Mouse (Mus musculus) CH12.LX (cell line): ENCODE results near the gene Lcat. TPM values are rescaled to one million over a fixed set of nuclear protein-coding genes. Genes with fewer than 3 reads are reported as not detected.

Experiments
- DNase-seq: peaks from one replicate; pipeline ENCODE4 v3.0.0-alpha.2; 2013; ENCODE audit errors: extremely low read depth
- H3K27ac ChIP-seq: 2 replicates; pipeline ENCODE4 v1.5.1; 2012; ENCODE audit warnings: low read depth, mild to moderate bottlenecking, control low read depth, moderate library complexity; ENCODE audit not compliant: insufficient read depth
- H3K27me3 ChIP-seq: replicated peaks from 2 replicates; pipeline ENCODE3; 2012; ENCODE audit warnings: inconsistent platforms
- H3K36me3 ChIP-seq, 2 experiments: replicated peaks in 1 of 2; 2 replicates each; pipeline versions ENCODE3 to v1.6.1; 2012; ENCODE audit warnings: inconsistent platforms in 1 of 2, low read length in 1 of 2, mild to moderate bottlenecking in 1 of 2, mixed read lengths in 1 of 2, moderate library complexity in 1 of 2; ENCODE audit not compliant: control insufficient read depth in 1 of 2, insufficient read depth in 1 of 2
- H3K4me1 ChIP-seq, 2 experiments: 2 replicates each; pipeline ENCODE4 v1.6.1; 2012; ENCODE audit warnings: inconsistent platforms in 1 of 2, moderate library complexity in 1 of 2; ENCODE audit not compliant: insufficient read depth in 2 of 2, control insufficient read depth in 1 of 2
- H3K4me2 ChIP-seq: 2 replicates; pipeline ENCODE4 v1.6.1; 2012; ENCODE audit warnings: low read depth, mild to moderate bottlenecking, control low read depth; ENCODE audit not compliant: poor library complexity, insufficient read depth, severe bottlenecking
- H3K4me3 ChIP-seq, 3 experiments: fragments of 150-350 bp in 1 of 3; sonication (generic) in 1 of 3; replicated peaks in 1 of 3; 2 replicates each; pipeline versions ENCODE3 to v1.5.1; 2011 to 2012; ENCODE audit warnings: low read depth in 2 of 3, low read length in 2 of 3, mild to moderate bottlenecking in 2 of 3, moderate library complexity in 2 of 3, control low read depth in 1 of 3, improper control_type of control experiment in 1 of 3, inconsistent platforms in 1 of 3, mixed read lengths in 1 of 3; ENCODE audit not compliant: poor library complexity in 1 of 3
- H3K79me2 ChIP-seq: replicated peaks from 2 replicates; pipeline ENCODE4 v1.6.1; 2012; ENCODE audit warnings: mild to moderate bottlenecking, moderate library complexity; ENCODE audit not compliant: control insufficient read depth, poor library complexity, insufficient read depth, severe bottlenecking; ENCODE audit errors: extremely low read depth
- H3K9ac ChIP-seq: 2 replicates; pipeline ENCODE4 v1.6.1; 2012; ENCODE audit warnings: low read depth, mild to moderate bottlenecking, control low read depth, moderate library complexity; ENCODE audit not compliant: insufficient read depth
- H3K9me3 ChIP-seq: replicated peaks from 2 replicates; pipeline ENCODE3; 2012; ENCODE audit warnings: low read length, inconsistent platforms, mixed read lengths
- BHLHE40 ChIP-seq: IDR thresholded peaks from 2 replicates; pipeline ENCODE4 v1.6.1; 2011; ENCODE audit warnings: mild to moderate bottlenecking, low read depth, low read length, improper control_type of control experiment
- CHD1 ChIP-seq: IDR thresholded peaks from 2 replicates; pipeline ENCODE4 v1.6.1; 2012; ENCODE audit warnings: low read depth, low read length, improper control_type of control experiment, inconsistent platforms
- CHD2 ChIP-seq: IDR thresholded peaks from 2 replicates; pipeline ENCODE4 v1.6.1; 2011; ENCODE audit warnings: low read length, improper control_type of control experiment
- CTCF ChIP-seq, 2 experiments: IDR thresholded peaks in 1 of 2; conservative IDR thresholded peaks in 1 of 2; 2 replicates each; pipeline ENCODE4 v1.5.1; 2011 to 2012; ENCODE audit warnings: low read depth in 2 of 2, low read length in 2 of 2, improper control_type of control experiment in 1 of 2, inconsistent platforms in 1 of 2, mild to moderate bottlenecking in 1 of 2, moderate library complexity in 1 of 2
- E2F4 ChIP-seq: IDR thresholded peaks from 2 replicates; pipeline ENCODE4 v1.6.1; 2011; ENCODE audit warnings: low read depth, low read length, improper control_type of control experiment; ENCODE audit not compliant: insufficient replicate concordance
- ELF1 ChIP-seq: IDR thresholded peaks from 2 replicates; pipeline ENCODE4 v1.6.1; 2014; ENCODE audit warnings: low read depth, mild to moderate bottlenecking, inconsistent platforms, low read length, improper control_type of control experiment
- EP300 ChIP-seq: IDR thresholded peaks from 2 replicates; pipeline ENCODE4 v1.6.1; 2011; ENCODE audit warnings: low read length, improper control_type of control experiment
- ETS1 ChIP-seq: conservative IDR thresholded peaks from 2 replicates; pipeline ENCODE4 v1.6.1; 2012; ENCODE audit warnings: low read depth, mild to moderate bottlenecking, inconsistent platforms, low read length, improper control_type of control experiment, moderate library complexity
- GABPA ChIP-seq: IDR thresholded peaks from 2 replicates; pipeline ENCODE4 v1.6.1; 2012; ENCODE audit warnings: low read depth, low read length, improper control_type of control experiment, inconsistent platforms; ENCODE audit not compliant: insufficient replicate concordance
- HCFC1 ChIP-seq: IDR thresholded peaks from 2 replicates; pipeline ENCODE4 v1.6.1; 2012; ENCODE audit warnings: low read depth, mild to moderate bottlenecking, inconsistent platforms, low read length, improper control_type of control experiment
- IRF4 ChIP-seq: IDR thresholded peaks from 2 replicates; pipeline ENCODE4 v1.6.1; 2014; ENCODE audit warnings: low read depth, mild to moderate bottlenecking, inconsistent platforms, low read length, improper control_type of control experiment
- JUN ChIP-seq: IDR thresholded peaks from 2 replicates; pipeline ENCODE4 v1.6.1; 2011; ENCODE audit warnings: low read depth, mild to moderate bottlenecking, low read length, improper control_type of control experiment, moderate library complexity; ENCODE audit not compliant: insufficient read depth
- JUND ChIP-seq: conservative IDR thresholded peaks from 2 replicates; pipeline ENCODE4 v1.6.1; 2011; ENCODE audit warnings: low read depth, low read length, improper control_type of control experiment
- KAT2A ChIP-seq: IDR thresholded peaks from 2 replicates; pipeline ENCODE4 v1.6.1; 2012; ENCODE audit warnings: low read length, improper control_type of control experiment, inconsistent platforms; ENCODE audit not compliant: insufficient replicate concordance
- MAFK ChIP-seq: IDR thresholded peaks from 2 replicates; pipeline ENCODE4 v1.6.1; 2011; ENCODE audit warnings: low read length, improper control_type of control experiment; ENCODE audit not compliant: insufficient replicate concordance
- MAZ ChIP-seq: IDR thresholded peaks from 2 replicates; pipeline ENCODE4 v1.6.1; 2012; ENCODE audit warnings: low read depth, mild to moderate bottlenecking, inconsistent platforms, low read length, improper control_type of control experiment, moderate library complexity
- MEF2A ChIP-seq: IDR thresholded peaks from 2 replicates; pipeline ENCODE4 v1.6.1; 2014; ENCODE audit warnings: low read depth, mild to moderate bottlenecking, inconsistent platforms, low read length, improper control_type of control experiment, borderline replicate concordance
- MXI1 ChIP-seq: IDR thresholded peaks from 2 replicates; pipeline ENCODE4 v1.6.1; 2011; ENCODE audit warnings: mild to moderate bottlenecking, low read depth, low read length, improper control_type of control experiment
- MYC ChIP-seq: IDR thresholded peaks from 2 replicates; pipeline ENCODE4 v1.6.1; 2011; ENCODE audit warnings: low read depth, mild to moderate bottlenecking, improper control_type of control experiment, low read length
- NELFE ChIP-seq: IDR thresholded peaks from 2 replicates; pipeline ENCODE4 v1.6.1; 2011; ENCODE audit warnings: low read depth, low read length, improper control_type of control experiment
- NRF1 ChIP-seq: IDR thresholded peaks from 2 replicates; pipeline ENCODE4 v1.6.1; 2014; ENCODE audit warnings: low read depth, mild to moderate bottlenecking, inconsistent platforms, low read length, improper control_type of control experiment, moderate library complexity
- PAX5 ChIP-seq: IDR thresholded peaks from 2 replicates; pipeline ENCODE4 v1.6.1; 2012; ENCODE audit warnings: low read length, inconsistent platforms, mixed read lengths
- POLR2A ChIP-seq: IDR thresholded peaks from 2 replicates; pipeline ENCODE4 v1.6.1; 2011; ENCODE audit warnings: low read depth, mild to moderate bottlenecking, improper control_type of control experiment, low read length
- POLR2AphosphoS2 ChIP-seq: IDR thresholded peaks from 2 replicates; pipeline ENCODE4 v1.6.1; 2011; ENCODE audit warnings: low read depth, low read length, improper control_type of control experiment
- RAD21 ChIP-seq: IDR thresholded peaks from 2 replicates; pipeline ENCODE4 v1.6.1; 2011; ENCODE audit warnings: low read depth, mild to moderate bottlenecking, low read length, improper control_type of control experiment, moderate library complexity
- RCOR1 ChIP-seq: conservative IDR thresholded peaks from 2 replicates; pipeline ENCODE4 v1.6.1; 2012; ENCODE audit warnings: low read depth, mild to moderate bottlenecking, inconsistent platforms, low read length, improper control_type of control experiment
- SIN3A ChIP-seq: IDR thresholded peaks from 2 replicates; pipeline ENCODE4 v1.6.1; 2012; ENCODE audit warnings: low read length, improper control_type of control experiment, inconsistent platforms
- SMC3 ChIP-seq: IDR thresholded peaks from 2 replicates; pipeline ENCODE4 v1.6.1; 2011; ENCODE audit warnings: low read depth, low read length, improper control_type of control experiment
- TBP ChIP-seq: conservative IDR thresholded peaks from 2 replicates; pipeline ENCODE4 v1.6.1; 2011; ENCODE audit warnings: low read depth, low read length, improper control_type of control experiment
- TCF12 ChIP-seq: IDR thresholded peaks from 2 replicates; pipeline ENCODE4 v1.6.1; 2014; ENCODE audit warnings: low read depth, mild to moderate bottlenecking, inconsistent platforms, low read length, improper control_type of control experiment
- UBTF ChIP-seq: IDR thresholded peaks from 2 replicates; pipeline ENCODE4 v1.6.1; 2012; ENCODE audit warnings: low read depth, mild to moderate bottlenecking, inconsistent platforms, low read length, improper control_type of control experiment, moderate library complexity
- USF1 ChIP-seq: IDR thresholded peaks from 2 replicates; pipeline ENCODE4 v1.6.1; 2014; ENCODE audit warnings: low read depth, mild to moderate bottlenecking, inconsistent platforms, low read length, improper control_type of control experiment
- USF2 ChIP-seq: conservative IDR thresholded peaks from 2 replicates; pipeline ENCODE4 v1.6.1; 2011; ENCODE audit warnings: low read depth, low read length, improper control_type of control experiment
- ZC3H11A ChIP-seq: IDR thresholded peaks from 2 replicates; pipeline ENCODE4 v1.6.1; 2012; ENCODE audit warnings: low read depth, mild to moderate bottlenecking, inconsistent platforms, low read length, improper control_type of control experiment
- ZKSCAN1 ChIP-seq: IDR thresholded peaks from 2 replicates; pipeline ENCODE4 v1.6.1; 2012; ENCODE audit warnings: low read depth, inconsistent platforms, low read length, improper control_type of control experiment, borderline replicate concordance
- ZMIZ1 ChIP-seq: IDR thresholded peaks from 2 replicates; pipeline ENCODE4 v1.6.1; 2012; ENCODE audit warnings: low read depth, mild to moderate bottlenecking, inconsistent platforms, low read length, improper control_type of control experiment
- ZNF384 ChIP-seq: IDR thresholded peaks from 2 replicates; pipeline ENCODE4 v1.6.1; 2012; ENCODE audit warnings: low read depth, low read length, improper control_type of control experiment, inconsistent platforms
- dilution Hi-C: fragments of 300-500 bp; cut with MboI; formaldehyde crosslinking; loops from 2 replicates; pipeline ENCODE4 v1.14.3; 2020; ENCODE audit warnings: low sequenced_read_pairs; ENCODE audit not compliant: extremely low pct_unique_long_range_greater_than_20kb, extremely low pct_ligation_motif_present
- in situ Hi-C: fragments of 300-500 bp; cut with MboI; formaldehyde crosslinking; loops from 3 replicates; pipeline ENCODE4 v1.14.3; 2019; ENCODE audit warnings: low sequenced_read_pairs, low pct_ligation_motif_present, low pct_unique_long_range_greater_than_20kb, mixed read lengths
- polyA plus RNA-seq: library from polyadenylated mRNA; unstranded; fragments of >175 nt; gene quantifications from 2 replicates; pipeline ENCODE4 v1.2.1, GENCODE M21; 2012; ENCODE audit warnings: low read depth; ENCODE audit not compliant: insufficient read length
- total RNA-seq, 2 experiments: library from RNA; depleted of rRNA; stranded (reverse); fragments of 300-350 nt in 1 of 2; fragments of >200 nt in 1 of 2; gene quantifications; 2 replicates each; pipeline ENCODE4 v1.2.3; 2012 to 2014

The Lcat gene
- total and polyA plus RNA-seq, 3 experiments, result 0.17 to 0.34 TPM; not detected in 1

- peaks cover 9 to 52% of the 10 kb centered on the region in 2 experiments for H3K36me3 ChIP-seq
- H3K27ac ChIP-seq, result peak overlapping the region; percentile 67
- no peaks in the 10 kb centered on the region for H3K79me2 ChIP-seq
- H3K4me2 ChIP-seq, result peak overlapping the region; percentile 70
- in situ Hi-C loops (loop anchor here (5.0 kb wide), 1 partner anchor 45 kb away; the partner anchor contains the start of gene Nrn1l), dilution Hi-C loops (no loop called here)
- peak overlapping the region; percentile 64 for H3K9ac ChIP-seq
- peaks cover 3 to 29% of the 10 kb centered on the region in 2 experiments; a peak in 3 of 4 replicates for H3K4me1 ChIP-seq
- H3K27me3 ChIP-seq, result no peaks in the 10 kb centered on the region
- peak overlapping the region; percentile 85 to 96 (median 92) for H3K4me3 ChIP-seq
- DNase-seq, result peak; percentile 67
- no peaks in the 10 kb centered on the region for H3K9me3 ChIP-seq
- TF ChIP-seq USF1, result no peak
- TF ChIP-seq MAZ, result peak; percentile 71; the same call in 1 of the 2 replicates
- TF ChIP-seq ZNF384, result no peak
- TF ChIP-seq SIN3A, result peak; percentile 89; the same call in 1 of the 2 replicates
- TF ChIP-seq EP300, result peak; percentile 64
- no peak for TF ChIP-seq ZC3H11A
- no peak for TF ChIP-seq MAFK
- peak; percentile 40; the same call in 1 of the 2 replicates for TF ChIP-seq ZMIZ1
- TF ChIP-seq PAX5, result no peak
- peak; percentile 77; the same call in 1 of the 2 replicates for TF ChIP-seq CHD1
- peak; percentile 47; the same call in 1 of the 2 replicates for TF ChIP-seq POLR2AphosphoS2
- TF ChIP-seq NELFE, result peak; percentile 47
- peak; percentile 19; the same call in 1 of the 2 replicates for TF ChIP-seq MEF2A
- no peak for TF ChIP-seq MYC
- no peak; the same call in 1 of the 2 replicates for TF ChIP-seq MXI1
- peak; percentile 52; the same call in 1 of the 2 replicates for TF ChIP-seq CHD2
- no peak for TF ChIP-seq NRF1
- TF ChIP-seq TCF12, result peak; percentile 62
- TF ChIP-seq CTCF (conservative IDR thresholded peaks at IDR 0.05 in 1 of 2, IDR thresholded peaks at IDR 0.05 in 1 of 2; ENCODE audit: low read depth in 2 of 2, low read length in 2 of 2), result no peak
- peak; percentile 70; the same call in 1 of the 2 replicates for TF ChIP-seq RCOR1
- TF ChIP-seq USF2, result no peak
- no peak for TF ChIP-seq JUND
- no peak for TF ChIP-seq ZKSCAN1
- TF ChIP-seq E2F4, result no peak
- no peak; the same call in 1 of the 2 replicates for TF ChIP-seq HCFC1
- TF ChIP-seq POLR2A, result peak; percentile 59; the same call in 1 of the 2 replicates
- peak; percentile 55; the same call in 1 of the 2 replicates for TF ChIP-seq ELF1
- TF ChIP-seq BHLHE40, result peak; percentile 41; the same call in 1 of the 2 replicates
- TF ChIP-seq RAD21, result no peak
- 0 out of 2 replicates have a peak, but pooled peaks have one; percentile 2 for TF ChIP-seq SMC3
- no peak for TF ChIP-seq KAT2A
- TF ChIP-seq TBP, result 0 out of 2 replicates have a peak, but pooled peaks have one; percentile 39
- TF ChIP-seq UBTF, result 0 out of 2 replicates have a peak, but pooled peaks have one; percentile 30
- TF ChIP-seq JUN, result no peak
- peak; percentile 85 for TF ChIP-seq IRF4
- peak; percentile 58; the same call in 1 of the 2 replicates for TF ChIP-seq ETS1
- no peak for TF ChIP-seq GABPA
Observed at GRCm38 (mm10) chr8:105937496-105938305, 5.5 kb downstream of the Lcat start.
